Mouse (Mus musculus): Measurements from ENCODE around the gene Tgif2lx1. TPM values are rescaled to one million over a fixed set of nuclear protein-coding genes. Genes with fewer than 3 reads are reported as not detected.
"Not testable (repeated sequence)": the region's sequence is repeated elsewhere in the genome, so short reads cannot be mapped to it uniquely, and the experiment has no call there.

The Tgif2lx1 gene
- total RNA-seq (2014; fragmentation: Nextera tagmentation), result not detected in 2 replicates
- not detected in 2 replicates for total RNA-seq (2017)

DNA sequence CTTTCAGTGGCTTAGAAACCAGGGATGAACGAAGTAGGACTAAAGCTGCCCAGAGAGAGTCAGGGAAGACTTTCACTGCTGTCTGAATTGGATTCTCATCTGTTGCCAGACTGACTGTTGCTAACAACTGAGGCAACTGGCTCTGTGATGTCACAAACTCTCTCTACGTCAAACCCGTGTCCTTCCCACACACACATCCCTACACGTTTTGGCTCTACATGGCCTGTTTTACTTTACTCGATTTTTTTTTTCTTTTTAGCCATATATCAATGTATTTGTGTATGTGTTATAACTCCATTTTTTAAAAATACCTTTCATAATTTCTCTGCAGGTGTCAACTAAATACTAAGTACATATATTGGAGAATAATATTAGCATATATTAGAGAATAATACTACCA is at the start of gene Tgif2lx1:
Gene Tgif2lx1, minus strand, starts transcription at position 101 of the 400 bp plus-strand sequence.
- ATAC-seq (replicated peaks; ENCODE audit: poor library complexity, severe bottlenecking), result not testable (repeated sequence)

Other genes with a start within 250 kb of the Tgif2lx1 start
- not detected in 2 replicates for gene Tgif2lx2, start 53.5 kb downstream of the Tgif2lx1 start, total RNA-seq (2014; fragmentation: Nextera tagmentation)
- not detected in 2 replicates for gene Tgif2lx2, start 53.5 kb downstream of the Tgif2lx1 start, total RNA-seq (2017)

Data from granulocyte monocyte progenitor cell, adult 5-6 weeks (primary cell).